Comparison of ENCODE assay signal across 8 mouse cellular contexts in genomic region chr1:180387750-180388480, GRCm38 (mm10). TPM values are rescaled to one million over a fixed set of nuclear protein-coding genes. Genes with fewer than 3 reads are reported as not detected.
A peak's percentile ranks its signal among the peaks of the same experiment; 100 is the strongest.
DNase-seq lines count a peak whose midpoint lies in the region; ATAC-seq and TF ChIP-seq lines count a peak whose summit lies in the region.

No protein-coding gene starts in this region.

- no peak for ATAC-seq in forebrain, embryonic 15.5 days (replicated peaks)
- ATAC-seq in liver, embryonic 16.5 days (ENCODE audit: low read depth): no peak

- dilution Hi-C loops in CH12.LX (cut with MboI; ENCODE audit: extremely low pct_ligation_motif_present, extremely low pct_unique_long_range_greater_than_20kb, low sequenced_read_pairs): no loop called here

- no peak for TF ChIP-seq RAD21 in CH12.LX (IDR thresholded peaks at IDR 0.05; ENCODE audit: low read depth, low read length)

- H3K79me2 ChIP-seq in CH12.LX (replicated peaks; ENCODE audit: control insufficient read depth, extremely low read depth, insufficient read depth, poor library complexity, severe bottlenecking): 0 out of 2 replicates have a peak, but pooled peaks cover 6% of the 10 kb centered on the region

- H3K4me1 ChIP-seq in CH12.LX (ENCODE audit: control insufficient read depth in 1 of 2, insufficient read depth in 2 of 2): peaks cover 28 to 85% of the 10 kb centered on the region in 2 experiments
- H3K4me1 ChIP-seq in forebrain, embryonic 15.5 days: peaks cover 10% of the 10 kb centered on the region
- H3K4me1 ChIP-seq in liver, embryonic 16.5 days (ENCODE audit: control insufficient read depth, low read depth, low read length): peaks cover 11% of the 10 kb centered on the region

- H3K4me2 ChIP-seq in CH12.LX (ENCODE audit: insufficient read depth, low read depth, poor library complexity, severe bottlenecking): peak overlapping the region; percentile 59
- H3K4me2 ChIP-seq in forebrain, embryonic 15.5 days (replicated peaks): peak overlapping the region; percentile 70
- peak overlapping the region; percentile 80 for H3K4me2 ChIP-seq in liver, embryonic 16.5 days (ENCODE audit: low read depth, low read length)

- TF ChIP-seq EP300 in CH12.LX (IDR thresholded peaks at IDR 0.05; ENCODE audit: low read length): no peak

- peak overlapping the region; percentile 18; the same call in 1 of the 2 replicates for H3K27ac ChIP-seq in CH12.LX (ENCODE audit: insufficient read depth, low read depth)
- peak overlapping the region; percentile 78 for H3K27ac ChIP-seq in forebrain, embryonic 15.5 days (replicated peaks)
- H3K27ac ChIP-seq in liver, embryonic 16.5 days (ENCODE audit: low read length): peak overlapping the region; percentile 59; the same call in 1 of the 2 replicates

- 19% methylated on average over 11 of the region's 11 CpGs for WGBS in forebrain, embryonic 15.5 days
- WGBS in liver, embryonic 16.5 days (ENCODE audit: insufficient replicate concordance): 9% methylated on average over 11 of the region's 11 CpGs

- no peaks in the 10 kb centered on the region for H3K9me3 ChIP-seq in CH12.LX (replicated peaks; ENCODE audit: low read length)
- H3K9me3 ChIP-seq in forebrain, embryonic 15.5 days: no peaks in the 10 kb centered on the region
- H3K9me3 ChIP-seq in liver, embryonic 16.5 days (replicated peaks; ENCODE audit: control insufficient read depth, low read length): no peaks in the 10 kb centered on the region

- peak overlapping the region in 1 of 3 experiments; percentile 41 for H3K4me3 ChIP-seq in CH12.LX (replicated peaks in 1 of 3; ENCODE audit: low read depth in 2 of 3, low read length in 2 of 3, poor library complexity in 1 of 3)
- peak overlapping the region; percentile 45 for H3K4me3 ChIP-seq in forebrain, embryonic 15.5 days
- peak overlapping the region; percentile 51 for H3K4me3 ChIP-seq in liver, embryonic 16.5 days (ENCODE audit: low read depth, low read length)

- in situ Hi-C loops in CH12.LX (cut with MboI; ENCODE audit: low pct_ligation_motif_present, low pct_unique_long_range_greater_than_20kb, low sequenced_read_pairs): no loop called here

- intact Hi-C loops in heart, postnatal 14 days (cut with DNase I): loop anchor here (2.0 kb wide), 1 partner anchor 55 kb away; no protein-coding TSS in a partner anchor

- DNase-seq in heart, adult 11 months: peak; percentile 90
- DNase-seq in heart, postnatal 14 days: no peak
- no peak for DNase-seq in CH12.LX (ENCODE audit: extremely low read depth)
- DNase-seq in natural killer cell, adult 2 months (ENCODE audit: low spot score in 2 of 2): no peak
- DNase-seq in layer of hippocampus, adult 11-12 months (ENCODE audit: low spot score): no peak
- DNase-seq in thymus, postnatal 0 days (ENCODE audit: low spot score): no peak

- peak overlapping the region; percentile 55; the same call in 1 of the 2 replicates for H3K9ac ChIP-seq in CH12.LX (ENCODE audit: insufficient read depth, low read depth)
- peak overlapping the region; percentile 45 for H3K9ac ChIP-seq in forebrain, embryonic 15.5 days (replicated peaks)
- H3K9ac ChIP-seq in liver, embryonic 16.5 days (ENCODE audit: low read depth, low read length): peak overlapping the region; percentile 47

- TF ChIP-seq CTCF in CH12.LX (conservative IDR thresholded peaks at IDR 0.05 in 1 of 2, IDR thresholded peaks at IDR 0.05 in 1 of 2; ENCODE audit: low read depth in 2 of 2, low read length in 2 of 2): no peak; a peak in 1 of 4 replicates

- TF ChIP-seq POLR2A in CH12.LX (IDR thresholded peaks at IDR 0.05; ENCODE audit: low read depth, low read length): no peak; the same call in none of the 2 replicates

- H3K36me3 ChIP-seq in CH12.LX (replicated peaks in 1 of 2; ENCODE audit: control insufficient read depth in 1 of 2, insufficient read depth in 1 of 2, low read length in 1 of 2): peaks cover 0 to 14% of the 10 kb centered on the region in 2 experiments
- no peaks in the 10 kb centered on the region for H3K36me3 ChIP-seq in forebrain, embryonic 15.5 days
- no peaks in the 10 kb centered on the region for H3K36me3 ChIP-seq in liver, embryonic 16.5 days (ENCODE audit: control insufficient read depth, insufficient read depth)

- H3K27me3 ChIP-seq in CH12.LX (replicated peaks): no peaks in the 10 kb centered on the region
- no peaks in the 10 kb centered on the region for H3K27me3 ChIP-seq in forebrain, embryonic 15.5 days
- H3K27me3 ChIP-seq in liver, embryonic 16.5 days (ENCODE audit: control insufficient read depth, insufficient read depth, low read depth, low read length): no peaks in the 10 kb centered on the region

TF ChIP-seq in CH12.LX, 34 proteins besides CTCF, POLR2A, EP300 and RAD21:
- TF ChIP-seq CHD2 (IDR thresholded peaks at IDR 0.05; ENCODE audit: low read length) (peak; percentile 29; the same call in 1 of the 2 replicates), POLR2AphosphoS2 (IDR thresholded peaks at IDR 0.05; ENCODE audit: low read depth, low read length) (peak; percentile 70; the same call in 1 of the 2 replicates), JUND (conservative IDR thresholded peaks at IDR 0.05; ENCODE audit: low read depth, low read length) (no peak), USF1 (IDR thresholded peaks at IDR 0.05; ENCODE audit: low read depth, low read length) (no peak), MAX (IDR thresholded peaks at IDR 0.05; ENCODE audit: low read length) (no peak), USF2 (conservative IDR thresholded peaks at IDR 0.05; ENCODE audit: low read depth, low read length) (no peak), PAX5 (IDR thresholded peaks at IDR 0.05; ENCODE audit: low read length) (no peak), CHD1 (IDR thresholded peaks at IDR 0.05; ENCODE audit: low read depth, low read length) (peak; percentile 76), BHLHE40 (IDR thresholded peaks at IDR 0.05; ENCODE audit: low read depth, low read length) (no peak), ETS1 (conservative IDR thresholded peaks at IDR 0.05; ENCODE audit: low read depth, low read length) (no peak), MXI1 (IDR thresholded peaks at IDR 0.05; ENCODE audit: low read depth, low read length) (no peak), SMC3 (IDR thresholded peaks at IDR 0.05; ENCODE audit: low read depth, low read length) (no peak), NELFE (IDR thresholded peaks at IDR 0.05; ENCODE audit: low read depth, low read length) (peak; percentile 12; the same call in 1 of the 2 replicates), RCOR1 (conservative IDR thresholded peaks at IDR 0.05; ENCODE audit: low read depth, low read length) (0 out of 2 replicates have a peak, but pooled peaks have one; percentile 65), TBP (conservative IDR thresholded peaks at IDR 0.05; ENCODE audit: low read depth, low read length) (no peak), ZNF384 (IDR thresholded peaks at IDR 0.05; ENCODE audit: low read depth, low read length) (peak; percentile 58), GABPA (IDR thresholded peaks at IDR 0.05; ENCODE audit: insufficient replicate concordance, low read depth, low read length) (no peak), ZMIZ1 (IDR thresholded peaks at IDR 0.05; ENCODE audit: low read depth, low read length) (peak; percentile 36; the same call in 1 of the 2 replicates), NRF1 (IDR thresholded peaks at IDR 0.05; ENCODE audit: low read depth, low read length) (no peak), KAT2A (IDR thresholded peaks at IDR 0.05; ENCODE audit: insufficient replicate concordance, low read length) (no peak)

RNA-seq across cellular contexts. Expression of gene Itpkb, which starts 57.6 kb away (rescaled TPM):
- 10 to 100 TPM; 76.8 to 79.6 TPM for total RNA-seq in heart, postnatal 14 days (2021)
- total RNA-seq in CH12.LX (2012; rRNA removed): 8.4 and 10.6 TPM in 2 replicates
- total RNA-seq in CH12.LX (2014; rRNA removed): 3.9 and 4.2 TPM in 2 replicates
- 13.5 and 14.4 TPM in 2 replicates for polyA plus RNA-seq in CH12.LX (2012; ENCODE audit: insufficient read length, low read depth)
- 2.3 and 2.4 TPM in 2 replicates for polyA plus RNA-seq in forebrain, embryonic 15.5 days (2015; fragmentation: Nextera tagmentation; extraction: Ambion mirVana)
- 1.2 and 1.4 TPM in 2 replicates for polyA plus RNA-seq in liver, embryonic 16.5 days (2015; fragmentation: Nextera tagmentation; extraction: Ambion mirVana)
- 12.4 and 17.6 TPM in 2 replicates for polyA plus RNA-seq in thymus, postnatal 0 days (2015; fragmentation: Nextera tagmentation; extraction: Ambion mirVana)

Comparison
In these comparisons a context has a peak if more than half of its experiments do, and no peak if none do; other contexts are left out.
1. H3K27ac ChIP-seq: peak in every context shown above with its lines; median percentile 78 in forebrain, embryonic 15.5 days; 59 in liver, embryonic 16.5 days; 18 in CH12.LX.